Mouse (Mus musculus) T-cell, adult 2 months (primary cell): Measurements from ENCODE around the gene Tada2b.

Experiments
- DNase-seq: peaks from one replicate; pipeline ENCODE4 v3.0.0; 2022; ENCODE audit warnings: low spot score

Gene Tada2b

GRCm38 (mm10) chr5:36484171-36484990 lies at the start of gene Tada2b, which contains the start of gene Ccdc96:
TSS of gene Tada2b (minus strand) at chr5:36484285.
TSS of gene Ccdc96 (plus strand) at chr5:36484588.
- DNase-seq, result peak; percentile 99

- peak; percentile 42 for DNase-seq
These were observed 46.2 kb upstream of the Tada2b start for GRCm38 (mm10) chr5:36530129-36530751.

- DNase-seq, result no peak
These were observed 45.6 kb upstream of the Tada2b start for GRCm38 (mm10) chr5:36529698-36530097.

- no peak for DNase-seq
These were observed 42.8 kb upstream of the Tada2b start for GRCm38 (mm10) chr5:36526921-36527320.

- DNase-seq, result no peak
These were observed 42.2 kb upstream of the Tada2b start for GRCm38 (mm10) chr5:36526274-36526673.

- no peak for DNase-seq
These were observed 41.1 kb upstream of the Tada2b start for GRCm38 (mm10) chr5:36525216-36525615.

- DNase-seq, result no peak
These were observed 39.2 kb upstream of the Tada2b start for GRCm38 (mm10) chr5:36523219-36523703.

GRCm38 (mm10) chr5:36522782-36523181 lies 38.7 kb upstream of the Tada2b start:
- no peak for DNase-seq

GRCm38 (mm10) chr5:36519751-36520150 lies 35.7 kb upstream of the Tada2b start:
- no peak for DNase-seq

GRCm38 (mm10) chr5:36517596-36517995 lies 33.5 kb upstream of the Tada2b start:
- DNase-seq, result no peak

GRCm38 (mm10) chr5:36515558-36515957 lies 31.5 kb upstream of the Tada2b start:
- DNase-seq, result no peak

GRCm38 (mm10) chr5:36515126-36515525 lies 31.0 kb upstream of the Tada2b start:
- DNase-seq, result no peak

- DNase-seq, result no peak
These were observed 26.9 kb upstream of the Tada2b start for GRCm38 (mm10) chr5:36510956-36511355.

- no peak for DNase-seq
These were observed 24.3 kb upstream of the Tada2b start for GRCm38 (mm10) chr5:36508351-36508750.

GRCm38 (mm10) chr5:36505643-36506042 lies 21.6 kb upstream of the Tada2b start:
- no peak for DNase-seq

- no peak for DNase-seq
These were observed 21.1 kb upstream of the Tada2b start for GRCm38 (mm10) chr5:36505235-36505634.

- no peak for DNase-seq
These were observed 10.6 kb upstream of the Tada2b start for GRCm38 (mm10) chr5:36494709-36495108.

- DNase-seq, result no peak
These were observed 9.8 kb upstream of the Tada2b start for GRCm38 (mm10) chr5:36493919-36494318.

- peak; percentile 29 for DNase-seq
These were observed 5.1 kb upstream of the Tada2b start for GRCm38 (mm10) chr5:36489225-36489624.

- no peak for DNase-seq
These were observed 1.2 kb upstream of the Tada2b start for GRCm38 (mm10) chr5:36485306-36485705.

GRCm38 (mm10) chr5:36483203-36484101 lies 633 bp downstream of the Tada2b start:
- no peak for DNase-seq

- DNase-seq, result no peak
These were observed 3.0 kb downstream of the Tada2b start for GRCm38 (mm10) chr5:36481114-36481513.
